Mouse (Mus musculus) intestine, embryonic 16.5 days (tissue): ENCODE results near the gene Ryr2. TPM values are rescaled to one million over a fixed set of nuclear protein-coding genes. Genes with fewer than 3 reads are reported as not detected.

Experiments used
- ATAC-seq: fragments of 200-750 bp; cut with Nextera tagmentation; 2 replicates; pipeline ENCODE4 v1.8.0; 2017; ENCODE audit warnings: moderate TSS enrichment, moderate library complexity
- H3K27ac ChIP-seq: fragments of 300-500 bp; sonication (generic); 2 replicates; pipeline ENCODE4 v1.5.1; 2014; ENCODE audit warnings: mild to moderate bottlenecking, low read length
- H3K27me3 ChIP-seq: fragments of 300-500 bp; sonication (generic); replicated peaks from 2 replicates; pipeline ENCODE4 v1.6.1; 2014; ENCODE audit warnings: low read length, control low read depth, mixed read lengths; ENCODE audit not compliant: control insufficient read depth, insufficient read depth
- H3K36me3 ChIP-seq: fragments of 300-500 bp; sonication (generic); 2 replicates; pipeline ENCODE4 v1.6.1; 2014; ENCODE audit warnings: low read length, control low read depth; ENCODE audit not compliant: control insufficient read depth, insufficient read depth
- H3K4me1 ChIP-seq: fragments of 300-500 bp; sonication (generic); 2 replicates; pipeline ENCODE4 v1.6.1; 2014; ENCODE audit warnings: low read length, control low read depth, mixed read lengths; ENCODE audit not compliant: control insufficient read depth, insufficient read depth
- H3K4me2 ChIP-seq: fragments of 300-500 bp; sonication (generic); 2 replicates; pipeline ENCODE4 v1.6.1; 2014; ENCODE audit warnings: low read depth, low read length, control low read depth
- H3K4me3 ChIP-seq: fragments of 300-500 bp; sonication (generic); 2 replicates; pipeline ENCODE4 v1.5.1; 2014; ENCODE audit warnings: mild to moderate bottlenecking, low read length
- H3K9ac ChIP-seq: fragments of 300-500 bp; sonication (generic); 2 replicates; pipeline ENCODE4 v1.6.1; 2014; ENCODE audit warnings: low read depth, low read length
- H3K9me3 ChIP-seq: fragments of 300-500 bp; sonication (generic); 2 replicates; pipeline ENCODE4 v1.6.1; 2016; ENCODE audit warnings: low read length, control low read depth; ENCODE audit not compliant: control insufficient read depth
- WGBS: fragments of 180-500 bp; shearing (Covaris S2); extraction: QIAGEN DNeasy Blood & Tissue Kit; methylation state at CpG from one replicate; pipeline ENCODE4 v1.1.7; 2014; 5-methylcytosine and 5-hydroxymethylcytosine counted together
- polyA plus RNA-seq: library from polyadenylated mRNA; unstranded; fragments of >200 nt; fragmentation: Nextera tagmentation; extraction: Ambion mirVana; gene quantifications from 2 replicates; pipeline ENCODE4 v1.2.1, GENCODE M21; 2015

Gene Ryr2
- polyA plus RNA-seq, 1 experiment from 2014 or later, result 0.78 TPM

DNA sequence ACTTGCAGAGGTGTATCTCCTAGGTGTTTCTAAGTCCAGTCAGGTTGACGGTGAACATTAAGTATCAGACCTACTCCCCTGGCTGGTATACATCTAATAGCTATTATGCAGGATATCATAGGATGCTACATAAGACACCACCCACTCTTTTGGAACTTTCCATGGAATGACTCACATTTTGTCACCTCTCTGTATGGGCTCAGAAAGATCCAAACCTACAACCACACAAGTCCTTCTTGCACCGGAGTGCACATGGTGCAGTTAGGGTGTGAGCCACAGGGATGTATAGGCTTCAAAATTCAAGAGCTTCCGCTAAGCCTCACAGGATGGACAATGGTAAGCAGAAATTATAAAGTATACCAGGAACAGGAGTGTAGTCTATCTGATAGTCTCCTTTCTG lies 52.8 kb downstream of the Ryr2 start:
- no peak for ATAC-seq
- Histone ChIP-seq H3K27me3 (no peaks in the 10 kb centered on the region), H3K27ac (no peak overlapping the region), H3K9me3 (no peaks in the 10 kb centered on the region), H3K4me3 (no peak overlapping the region), H3K4me1 (no peaks in the 10 kb centered on the region), H3K9ac (no peak overlapping the region), H3K4me2 (no peak overlapping the region), H3K36me3 (no peaks in the 10 kb centered on the region)
- WGBS, result 93% methylated on average over 3 of the region's 3 CpGs

DNA sequence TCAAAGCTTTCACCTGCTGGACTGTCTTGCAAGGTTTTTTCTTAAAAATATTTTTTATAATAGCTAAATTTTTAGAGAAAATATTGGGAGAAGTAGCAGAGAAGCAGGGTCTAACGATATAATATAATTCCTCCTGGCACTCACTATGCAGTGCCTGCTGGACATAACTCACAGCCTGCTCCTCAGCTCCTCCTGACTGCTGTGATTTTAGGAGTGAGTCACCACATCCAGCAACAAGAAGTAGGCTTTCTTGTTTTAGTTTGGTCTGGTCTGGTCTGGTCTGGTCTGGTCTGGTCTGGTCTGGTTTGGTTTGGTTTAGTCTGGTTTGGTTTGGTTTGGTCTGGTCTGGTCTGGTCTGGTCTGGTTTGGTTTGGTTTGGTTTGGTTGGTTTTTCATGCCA lies 55.9 kb downstream of the Ryr2 start:
- ATAC-seq, result no peak
- Histone ChIP-seq H3K4me1 (no peaks in the 10 kb centered on the region), H3K27ac (no peak overlapping the region), H3K9me3 (no peaks in the 10 kb centered on the region), H3K9ac (no peak overlapping the region), H3K4me3 (no peak overlapping the region), H3K4me2 (no peak overlapping the region), H3K27me3 (no peaks in the 10 kb centered on the region), H3K36me3 (no peaks in the 10 kb centered on the region)
- WGBS, result 76% methylated on average over 1 of the region's 1 CpGs

DNA sequence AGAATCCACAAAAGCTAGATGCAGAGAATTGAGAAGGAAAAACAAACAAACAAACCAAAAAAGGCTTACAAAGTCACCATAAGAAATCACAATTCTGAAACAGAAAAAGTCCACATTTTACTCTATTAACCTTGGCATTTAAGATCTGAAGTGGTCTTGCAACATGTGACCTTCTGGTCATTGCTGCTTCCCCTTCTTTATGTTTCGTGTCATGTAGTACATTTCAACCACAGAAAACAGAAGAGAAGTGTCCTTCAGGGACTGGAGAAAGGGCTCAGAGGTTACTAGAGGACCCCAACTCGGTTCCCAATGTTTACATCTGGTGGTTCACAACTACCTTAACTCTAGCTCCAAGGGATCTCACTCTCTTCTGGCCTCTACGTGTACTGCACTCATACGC lies 59.7 kb downstream of the Ryr2 start:
- H3K9me3 ChIP-seq, result no peaks in the 10 kb centered on the region
- H3K27me3 ChIP-seq, result no peaks in the 10 kb centered on the region
- H3K4me3 ChIP-seq, result no peak overlapping the region
- H3K36me3 ChIP-seq, result no peaks in the 10 kb centered on the region
- H3K4me2 ChIP-seq, result no peak overlapping the region
- no peaks in the 10 kb centered on the region for H3K4me1 ChIP-seq
- ATAC-seq, result no peak
- WGBS, result 86% methylated on average over 4 of the region's 4 CpGs
- no peak overlapping the region for H3K9ac ChIP-seq
- H3K27ac ChIP-seq, result no peak overlapping the region

DNA sequence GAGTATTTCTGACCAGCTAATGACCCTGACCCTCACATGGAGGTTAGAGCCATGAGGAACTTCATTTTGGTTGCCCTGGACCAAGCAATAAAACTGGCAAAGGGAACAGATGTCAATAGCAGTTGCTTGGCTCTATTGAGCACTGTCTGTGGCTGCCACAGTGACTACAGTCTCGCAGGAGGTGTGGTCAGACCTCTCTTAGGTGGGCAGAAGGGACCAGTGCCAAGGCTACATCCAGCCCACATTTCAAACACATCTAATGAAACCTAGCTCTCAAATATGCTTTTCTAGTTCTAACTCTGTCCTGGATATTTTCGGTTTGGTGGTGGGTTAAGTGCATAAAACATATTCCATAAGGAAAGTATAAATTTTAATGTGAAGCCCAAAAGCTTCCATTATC lies 62.0 kb downstream of the Ryr2 start:
- no peak overlapping the region for H3K27ac ChIP-seq
- 77% methylated on average over 2 of the region's 2 CpGs for WGBS
- H3K9me3 ChIP-seq, result no peaks in the 10 kb centered on the region
- H3K9ac ChIP-seq, result no peak overlapping the region
- H3K4me3 ChIP-seq, result no peak overlapping the region
- no peaks in the 10 kb centered on the region for H3K36me3 ChIP-seq
- H3K27me3 ChIP-seq, result no peaks in the 10 kb centered on the region
- ATAC-seq, result no peak
- no peak overlapping the region for H3K4me2 ChIP-seq
- no peaks in the 10 kb centered on the region for H3K4me1 ChIP-seq

DNA sequence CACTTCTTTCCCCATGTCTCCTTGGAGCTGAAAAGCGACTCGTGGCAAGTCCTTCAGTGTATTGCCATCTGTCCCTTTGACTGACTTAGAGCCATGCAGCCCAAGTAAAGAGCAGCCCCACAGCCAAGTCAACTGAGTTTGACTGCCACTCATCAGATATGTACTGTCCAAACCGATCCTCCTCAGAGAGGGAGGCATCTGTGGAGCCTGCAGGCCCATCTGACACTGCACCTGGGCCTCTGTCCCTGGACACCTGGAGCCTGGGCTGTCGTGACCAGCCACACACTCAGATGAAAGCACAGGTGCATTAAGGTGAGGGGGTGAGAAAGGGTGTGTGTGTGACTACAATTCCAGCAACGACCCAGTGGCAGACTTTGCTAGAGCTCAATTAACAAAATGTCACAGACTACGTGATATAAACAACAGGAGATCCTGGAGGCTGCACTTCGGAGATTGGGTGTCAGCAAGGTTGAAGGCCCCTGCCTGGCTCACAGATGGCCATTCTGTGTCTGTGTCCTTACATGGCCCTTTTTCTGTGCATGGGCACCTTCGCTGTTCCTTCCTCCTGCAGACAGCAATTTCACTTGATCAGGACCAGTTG lies 63.8 kb downstream of the Ryr2 start:
- no peaks in the 10 kb centered on the region for H3K27me3 ChIP-seq
- H3K4me1 ChIP-seq, result no peaks in the 10 kb centered on the region
- H3K9ac ChIP-seq, result no peak overlapping the region
- 68% methylated on average over 8 of the region's 8 CpGs for WGBS
- no peak overlapping the region for H3K4me2 ChIP-seq
- no peak for ATAC-seq
- H3K36me3 ChIP-seq, result no peaks in the 10 kb centered on the region
- H3K9me3 ChIP-seq, result no peaks in the 10 kb centered on the region
- H3K27ac ChIP-seq, result no peak overlapping the region
- no peak overlapping the region for H3K4me3 ChIP-seq

DNA sequence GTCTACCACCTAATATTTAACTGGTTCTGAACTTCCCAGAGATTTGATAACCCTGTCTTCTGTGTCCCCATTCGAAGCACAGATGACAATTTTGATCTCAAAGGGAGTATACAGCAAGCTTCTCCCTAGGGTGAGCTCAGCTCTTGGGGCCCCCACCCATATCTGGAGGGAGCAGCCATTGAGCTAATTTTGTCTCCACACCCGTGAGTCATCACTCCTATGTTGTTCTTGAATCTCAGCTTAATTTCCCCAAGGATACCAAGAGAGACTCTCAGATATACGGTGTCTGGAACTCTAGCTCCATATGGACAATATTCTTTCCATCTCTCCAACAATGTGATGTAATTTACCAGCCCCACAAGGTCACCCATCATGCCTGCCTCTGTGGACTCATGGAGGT lies 66.8 kb downstream of the Ryr2 start:
- 79% methylated on average over 3 of the region's 3 CpGs for WGBS
- Histone ChIP-seq H3K27me3 (no peaks in the 10 kb centered on the region), H3K4me1 (no peaks in the 10 kb centered on the region), H3K9me3 (no peaks in the 10 kb centered on the region), H3K9ac (no peak overlapping the region), H3K27ac (no peak overlapping the region), H3K4me2 (no peak overlapping the region), H3K36me3 (no peaks in the 10 kb centered on the region), H3K4me3 (no peak overlapping the region)
- ATAC-seq, result no peak

DNA sequence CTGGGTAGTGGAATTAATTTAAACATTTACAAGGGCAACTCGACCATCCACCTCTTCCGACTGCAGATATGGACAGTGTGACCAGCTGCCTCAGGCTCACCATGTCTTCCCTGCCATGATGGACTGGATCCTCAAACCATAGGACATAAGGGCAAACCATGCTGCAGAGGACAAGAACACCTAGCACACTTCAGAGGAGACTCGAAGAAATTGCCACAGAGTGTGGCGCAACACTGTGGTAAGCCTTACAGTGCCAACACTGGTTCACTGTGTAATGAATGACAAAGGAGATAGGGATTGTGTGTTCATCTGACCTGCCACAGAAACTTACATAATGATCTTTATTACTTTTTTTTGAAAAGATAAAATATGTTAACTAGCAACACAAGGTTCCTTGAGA lies 68.1 kb downstream of the Ryr2 start:
- Histone ChIP-seq H3K4me3 (no peak overlapping the region), H3K4me2 (no peak overlapping the region), H3K9ac (no peak overlapping the region), H3K27me3 (no peaks in the 10 kb centered on the region), H3K9me3 (no peaks in the 10 kb centered on the region), H3K27ac (no peak overlapping the region), H3K36me3 (no peaks in the 10 kb centered on the region), H3K4me1 (no peaks in the 10 kb centered on the region)
- WGBS, result 77% methylated on average over 4 of the region's 4 CpGs
- ATAC-seq, result no peak

DNA sequence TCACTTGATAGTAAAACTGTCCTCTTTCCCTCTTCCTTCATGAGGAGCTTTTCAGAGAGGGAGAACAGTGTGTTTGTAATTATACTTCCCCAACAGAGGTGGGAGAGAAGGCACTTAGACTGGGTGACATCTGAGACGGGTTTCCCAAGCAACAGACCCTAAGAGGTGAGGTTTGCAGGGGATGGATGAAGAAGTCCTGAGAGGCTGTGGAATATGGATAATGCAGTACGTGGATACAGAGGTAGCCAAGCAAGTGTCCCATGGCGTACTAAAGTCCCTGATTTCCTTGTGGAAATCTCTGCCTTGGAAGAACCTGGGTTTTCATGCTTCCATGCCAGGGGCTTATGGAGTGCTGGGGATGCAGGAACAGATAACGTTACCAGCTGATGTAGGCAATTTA lies 69.5 kb downstream of the Ryr2 start:
- 72% methylated on average over 4 of the region's 4 CpGs for WGBS
- Histone ChIP-seq H3K4me1 (no peaks in the 10 kb centered on the region), H3K36me3 (no peaks in the 10 kb centered on the region), H3K27ac (peak overlapping the region; percentile 27; the same call in 1 of the 2 replicates), H3K9ac (no peak overlapping the region), H3K9me3 (no peaks in the 10 kb centered on the region), H3K27me3 (no peaks in the 10 kb centered on the region), H3K4me3 (no peak overlapping the region), H3K4me2 (no peak overlapping the region)
- ATAC-seq, result no peak

DNA sequence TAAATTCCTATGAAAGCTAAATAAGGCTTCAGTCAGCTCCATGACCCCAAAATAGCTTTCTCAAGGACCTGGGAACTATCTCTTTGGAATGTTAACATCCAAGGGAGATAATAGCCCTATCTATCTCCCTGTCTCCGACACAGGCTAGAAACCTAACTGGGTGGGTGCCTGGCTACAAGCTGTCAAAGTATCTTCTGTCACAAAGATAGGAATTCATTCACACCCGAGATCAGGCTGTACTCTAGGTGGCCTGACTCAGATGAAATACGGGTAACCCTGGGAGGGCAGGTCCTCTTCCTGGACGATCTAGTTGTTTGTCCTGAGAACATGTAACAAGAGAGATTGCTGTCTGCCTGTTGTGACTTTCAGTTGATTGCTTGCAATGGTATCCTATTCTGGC lies 69.9 kb downstream of the Ryr2 start:
- H3K4me3 ChIP-seq, result no peak overlapping the region
- WGBS, result 13% methylated on average over 4 of the region's 4 CpGs
- no peak overlapping the region for H3K4me2 ChIP-seq
- no peaks in the 10 kb centered on the region for H3K27me3 ChIP-seq
- no peak overlapping the region for H3K9ac ChIP-seq
- H3K27ac ChIP-seq, result peak overlapping the region; percentile 27; the same call in 1 of the 2 replicates
- H3K9me3 ChIP-seq, result no peaks in the 10 kb centered on the region
- H3K4me1 ChIP-seq, result no peaks in the 10 kb centered on the region
- H3K36me3 ChIP-seq, result no peaks in the 10 kb centered on the region
- ATAC-seq, result peak; percentile 59; the same call in 1 of the 2 replicates

DNA sequence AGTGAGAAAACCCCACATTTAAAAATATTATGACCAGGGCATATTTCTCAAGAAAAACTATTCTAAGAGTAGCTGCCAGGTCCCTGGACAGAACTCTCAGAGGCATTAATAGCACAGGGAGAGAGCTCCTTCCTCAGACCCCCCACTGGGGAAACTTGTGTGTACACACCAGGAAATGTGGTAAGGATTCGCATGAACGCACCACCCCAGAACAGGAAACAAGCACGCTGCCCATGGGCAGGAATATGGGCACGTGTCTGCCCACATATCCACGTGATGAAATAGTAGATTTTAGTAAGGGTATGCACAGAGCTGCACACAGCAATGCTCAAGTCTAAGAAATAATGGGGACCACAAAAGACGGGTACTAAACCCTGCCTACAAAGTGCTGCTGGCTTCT lies 72.8 kb downstream of the Ryr2 start:
- Histone ChIP-seq H3K4me1 (no peaks in the 10 kb centered on the region), H3K9ac (no peak overlapping the region), H3K9me3 (no peaks in the 10 kb centered on the region), H3K27ac (no peak overlapping the region), H3K36me3 (no peaks in the 10 kb centered on the region), H3K27me3 (no peaks in the 10 kb centered on the region), H3K4me3 (no peak overlapping the region), H3K4me2 (no peak overlapping the region)
- ATAC-seq, result no peak
- 74% methylated on average over 6 of the region's 6 CpGs for WGBS
